Mouse (Mus musculus) granulocyte monocyte progenitor cell, adult 5-6 weeks (primary cell): Measurements from ENCODE around the gene H1f0. TPM values are rescaled to one million over a fixed set of nuclear protein-coding genes. Genes with fewer than 3 reads are reported as not detected.
A peak's percentile ranks its signal among the peaks of the same experiment; 100 is the strongest.
"Not testable (repeated sequence)": the region's sequence is repeated elsewhere in the genome, so short reads cannot be mapped to it uniquely, and the experiment has no call there.

Source experiments
- ATAC-seq: replicated peaks from 2 replicates; pipeline ENCODE4 v1.8.0; 2016; ENCODE audit warnings: mild to moderate bottlenecking, moderate TSS enrichment, inconsistent platforms; ENCODE audit not compliant: poor library complexity, severe bottlenecking
- total RNA-seq, 2 experiments: library from RNA; stranded (forward) in 1 of 2; stranded (reverse) in 1 of 2; fragments of 200-712, 200-1000 nt in 1 of 2; fragments of >200 nt in 1 of 2; fragmentation: Nextera tagmentation in 1 of 2; gene quantifications; 2 replicates each; pipeline ENCODE4 v1.2.3; 2014 to 2017

H1f0 gene
- total RNA-seq, 2 experiments from 2014 or later = 10.6 to 24.4 TPM

DNA sequence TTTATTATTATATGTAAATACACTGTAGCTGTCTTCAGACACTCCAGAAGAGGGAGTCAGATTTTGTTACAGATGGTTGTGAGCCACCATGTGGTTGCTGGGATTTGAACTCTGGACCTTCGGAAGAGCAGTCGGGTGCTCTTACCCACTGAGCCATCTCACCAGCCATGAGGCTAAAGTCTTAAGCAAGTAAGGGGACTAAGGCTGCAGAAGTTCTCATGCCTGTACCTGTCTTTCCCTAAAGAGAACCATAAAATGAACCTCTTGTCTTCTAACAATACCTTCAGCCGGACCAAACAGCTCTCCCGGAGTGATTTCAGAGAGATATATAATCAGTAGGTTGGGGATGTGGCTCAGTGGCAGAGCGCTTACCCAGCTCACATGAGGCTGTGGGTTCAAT, 3.7 kb downstream of the H1f0 start:
- not testable (repeated sequence) for ATAC-seq

DNA sequence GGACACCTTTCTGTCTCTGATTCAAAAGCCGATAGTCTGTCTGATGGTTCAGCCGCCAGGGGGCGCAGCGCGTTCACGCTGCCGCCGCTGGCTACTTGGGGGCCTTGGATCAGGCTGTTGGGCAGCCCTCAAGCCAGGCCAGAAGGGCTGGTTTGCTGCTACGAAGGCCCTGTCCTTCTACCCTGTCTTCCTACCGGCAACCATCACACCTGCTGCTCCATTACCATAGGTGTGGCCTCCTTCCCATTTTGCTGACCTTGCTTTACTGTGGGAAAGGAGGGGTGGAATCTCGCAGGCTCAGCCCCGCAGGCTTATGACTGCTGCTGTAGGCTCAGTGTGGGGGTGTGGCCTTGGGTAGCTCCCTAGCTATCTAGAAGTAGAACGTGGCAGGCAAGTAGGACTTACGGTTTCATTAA, 9.7 kb downstream of the H1f0 start:
- ATAC-seq = peak; percentile 20; the same call in 1 of the 2 replicates

DNA sequence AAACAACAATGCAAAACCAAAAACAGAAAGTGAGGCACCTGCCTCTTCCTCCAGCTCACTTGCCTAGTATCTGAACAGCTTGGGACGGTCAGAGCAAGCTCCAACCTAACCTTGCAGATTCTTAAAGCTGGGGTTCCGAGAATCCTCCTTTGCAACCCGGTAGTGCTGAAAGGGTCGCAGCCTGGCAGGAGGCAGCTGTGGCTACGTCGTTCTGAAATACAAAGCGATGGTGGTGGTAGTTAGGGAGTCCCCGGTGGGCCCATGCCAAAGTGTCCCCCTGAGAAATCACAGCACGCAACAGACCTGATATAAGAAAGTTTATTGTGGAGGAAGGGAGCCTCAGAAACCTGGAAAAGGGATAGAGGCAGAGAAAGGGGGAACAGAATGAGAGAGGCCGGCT, 10.1 kb downstream of the H1f0 start:
- ATAC-seq = no peak

DNA sequence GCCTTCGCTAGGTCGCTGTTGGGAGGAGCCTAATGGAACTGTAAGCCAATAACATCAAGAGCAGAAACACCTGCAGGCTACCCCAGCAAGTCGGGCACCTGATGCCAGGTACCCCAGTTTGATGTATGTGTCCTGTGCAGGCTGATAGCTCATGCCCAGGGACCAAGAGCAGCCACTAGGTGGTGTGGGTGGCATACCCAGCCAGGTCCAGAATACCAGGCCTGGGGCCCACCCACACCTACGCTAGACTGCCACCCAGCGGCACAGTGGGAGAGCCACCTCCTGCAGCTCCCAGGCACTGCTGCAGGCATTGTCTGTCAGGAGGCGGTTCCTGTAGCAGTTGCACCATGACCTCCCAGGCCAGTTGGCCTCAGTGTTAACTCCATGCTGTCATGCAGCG, 10.6 kb downstream of the H1f0 start:
- ATAC-seq = peak; percentile 89

DNA sequence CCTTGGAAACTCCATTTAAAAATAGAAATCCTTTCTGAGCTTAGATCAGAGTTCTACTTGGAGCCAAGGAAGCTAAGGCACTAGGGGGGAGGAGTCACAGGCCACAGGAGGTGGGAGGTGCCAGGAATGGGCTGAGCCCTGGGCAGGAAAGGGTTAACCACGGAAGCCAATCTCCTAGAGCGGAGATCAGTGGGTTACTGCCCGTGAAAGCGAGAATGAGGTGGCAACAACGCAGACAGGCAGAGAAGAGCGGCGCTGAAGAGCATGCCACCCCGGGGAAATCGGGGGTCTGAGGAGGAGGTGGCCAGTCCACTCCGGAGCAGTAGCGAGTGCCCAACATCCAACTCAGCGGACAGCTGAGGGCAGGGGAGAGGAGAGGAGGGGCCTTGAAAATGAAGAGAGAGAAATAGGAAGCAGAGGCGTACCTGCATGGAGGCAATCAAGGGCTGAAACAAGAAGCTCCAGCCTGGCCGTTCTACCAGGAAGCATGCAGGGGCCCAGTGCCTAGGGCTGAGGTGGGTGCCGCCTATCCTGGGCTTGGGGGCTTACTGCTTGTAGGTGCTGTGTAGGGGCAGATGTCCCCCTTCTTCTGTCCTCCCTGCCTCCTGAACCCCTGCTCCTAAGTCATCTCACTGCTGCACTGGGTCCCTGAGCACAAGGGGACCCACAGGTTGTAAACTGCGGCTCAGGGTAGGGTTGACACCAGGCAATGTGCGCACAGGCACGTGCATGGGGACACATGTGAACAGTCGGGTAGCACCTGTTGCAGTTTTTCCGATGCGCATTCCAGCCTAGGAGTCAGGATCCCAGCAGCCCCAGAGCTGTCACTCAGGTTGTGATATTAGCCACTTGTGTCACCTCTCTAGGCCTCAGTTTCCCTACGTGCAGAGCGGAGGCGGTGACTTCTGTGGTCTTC, 12.5 kb downstream of the H1f0 start:
- ATAC-seq = peak; percentile 23

DNA sequence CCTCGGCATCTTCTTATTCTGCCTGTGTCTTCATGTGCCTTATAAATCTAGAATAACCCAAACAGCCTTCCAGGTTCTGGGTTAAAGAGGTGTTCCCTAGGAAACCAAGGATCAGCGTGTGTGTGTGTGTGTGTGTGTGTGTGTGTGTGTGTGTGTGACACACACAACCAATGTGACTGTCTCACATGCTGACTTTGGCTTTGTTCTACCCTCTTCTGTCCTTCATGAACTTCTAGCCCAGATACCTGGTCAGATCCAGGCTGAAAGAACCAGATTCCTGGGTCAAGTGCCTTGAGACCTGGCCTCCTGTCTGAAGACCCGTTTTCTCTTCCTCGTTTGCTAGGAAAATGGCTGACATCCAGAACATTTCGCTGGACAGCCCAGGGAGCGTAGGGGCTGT, 13.3 kb downstream of the H1f0 start, which contains the start of gene Galr3:
Gene Galr3 (plus strand): TSS at position 301 of the 400 bp plus-strand sequence.
- no peak for ATAC-seq

DNA sequence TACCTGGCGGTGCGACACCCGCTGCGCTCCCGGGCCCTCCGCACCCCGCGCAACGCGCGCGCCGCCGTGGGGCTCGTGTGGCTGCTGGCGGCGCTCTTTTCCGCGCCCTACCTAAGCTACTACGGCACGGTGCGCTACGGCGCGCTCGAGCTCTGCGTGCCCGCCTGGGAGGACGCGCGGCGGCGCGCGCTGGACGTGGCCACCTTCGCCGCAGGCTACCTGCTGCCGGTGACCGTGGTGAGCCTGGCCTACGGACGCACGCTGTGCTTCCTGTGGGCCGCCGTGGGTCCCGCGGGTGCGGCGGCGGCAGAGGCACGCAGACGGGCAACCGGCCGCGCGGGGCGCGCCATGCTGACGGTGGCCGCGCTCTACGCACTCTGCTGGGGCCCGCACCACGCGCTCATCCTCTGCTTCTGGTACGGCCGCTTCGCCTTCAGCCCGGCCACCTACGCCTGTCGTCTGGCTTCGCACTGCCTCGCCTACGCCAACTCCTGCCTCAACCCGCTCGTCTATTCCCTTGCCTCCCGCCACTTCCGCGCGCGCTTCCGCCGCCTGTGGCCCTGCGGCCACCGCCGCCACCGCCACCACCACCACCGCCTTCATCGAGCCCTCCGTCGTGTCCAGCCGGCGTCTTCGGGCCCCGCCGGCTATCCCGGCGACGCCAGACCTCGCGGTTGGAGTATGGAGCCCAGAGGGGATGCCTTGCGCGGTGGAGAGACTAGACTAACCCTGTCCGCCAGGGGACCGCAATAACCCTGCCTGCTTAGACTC, 14.7 kb downstream of the H1f0 start:
- 0 out of 2 replicates have a peak, but pooled peaks have one; percentile 1 for ATAC-seq

DNA sequence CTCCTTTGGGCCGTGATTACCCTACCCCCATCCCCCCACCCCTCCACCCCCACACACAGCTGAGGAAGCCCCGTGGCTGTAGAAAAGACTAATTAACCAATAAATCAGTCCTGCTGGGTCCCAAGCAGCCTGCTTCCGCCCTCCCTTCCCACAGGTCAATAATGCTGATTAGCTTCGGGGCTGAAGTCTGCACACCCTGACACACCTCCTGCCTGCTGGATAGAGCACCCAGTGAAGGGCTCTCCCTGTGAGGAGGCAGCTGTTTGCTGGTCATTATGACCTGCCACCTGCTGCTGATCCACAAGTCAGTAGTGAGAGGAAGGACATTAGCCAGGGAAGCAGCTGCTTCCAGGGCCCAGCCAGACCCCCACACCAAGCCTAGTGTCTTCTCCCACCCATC, 16.6 kb downstream of the H1f0 start:
- ATAC-seq = no peak

DNA sequence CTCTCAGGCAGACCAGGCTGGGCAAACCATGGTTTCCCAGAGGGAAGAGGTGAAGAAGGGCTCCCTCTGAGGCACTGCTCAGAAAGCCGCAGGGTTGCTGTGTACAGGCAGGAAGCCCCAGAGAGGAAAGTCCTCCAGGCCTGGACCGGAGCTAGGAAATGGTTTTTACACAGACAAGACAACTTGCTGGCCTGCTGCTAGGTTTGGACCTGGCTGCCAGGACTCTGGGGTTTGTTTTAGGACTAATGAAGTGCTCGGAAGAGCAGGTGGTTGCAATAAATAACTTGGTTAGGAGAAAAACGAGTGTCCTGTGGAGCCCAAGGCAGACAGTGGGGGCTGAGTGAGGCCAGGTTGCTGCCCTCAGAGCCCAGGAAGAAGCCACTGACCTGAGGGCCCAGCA, 19.9 kb downstream of the H1f0 start:
- no peak for ATAC-seq

DNA sequence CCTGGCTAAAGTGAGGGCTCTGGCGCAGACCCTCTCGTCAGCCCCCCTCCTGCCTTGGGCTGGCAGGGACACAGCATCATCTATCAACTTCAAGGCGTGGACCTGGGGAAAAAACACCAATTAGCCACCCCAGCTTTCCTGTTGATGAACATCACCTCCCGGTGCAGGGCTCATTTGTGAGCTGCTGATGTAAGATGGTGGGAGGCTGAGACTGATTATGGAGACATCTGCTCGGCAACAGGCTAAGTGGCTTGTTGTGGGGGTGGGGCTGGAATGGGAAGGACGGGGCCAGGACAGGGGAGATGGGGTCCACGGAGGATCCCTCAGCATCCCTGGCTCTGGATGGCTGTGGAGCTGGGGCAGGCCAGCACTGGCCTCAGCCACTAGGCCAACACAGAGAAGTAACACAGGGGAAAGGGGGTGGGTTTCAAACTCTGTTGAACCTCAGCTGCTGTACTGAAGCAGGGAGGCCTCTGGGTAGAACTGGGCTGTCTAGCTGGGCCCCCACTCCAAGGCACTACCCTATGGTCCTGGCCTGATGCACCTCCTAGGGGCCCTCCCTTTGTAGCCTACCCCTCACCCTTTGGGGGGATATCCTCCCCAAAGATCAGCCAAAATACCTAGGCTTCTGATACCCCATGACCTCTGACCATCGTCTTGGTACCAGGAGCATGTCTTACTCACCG, 22.1 kb downstream of the H1f0 start:
- no peak for ATAC-seq

DNA sequence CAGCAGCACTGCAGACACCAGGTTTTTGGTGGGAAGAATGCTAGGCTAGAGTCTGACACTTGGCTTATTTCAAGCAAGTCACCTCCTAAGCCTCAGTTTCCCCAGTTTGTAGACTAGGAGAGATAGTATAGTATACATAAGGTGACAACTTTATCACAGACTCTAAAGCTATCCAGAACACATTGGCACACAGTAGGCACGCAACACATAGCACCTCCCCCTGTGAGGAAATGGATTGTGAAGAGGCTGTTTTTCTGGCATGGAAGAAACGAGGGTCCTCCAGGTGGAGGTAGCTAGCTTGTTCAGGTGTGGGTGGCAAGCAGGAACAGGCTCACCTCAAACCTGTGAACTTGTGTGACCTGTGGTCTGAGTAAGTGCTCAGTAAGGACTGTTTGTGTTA, 22.7 kb downstream of the H1f0 start:
- no peak for ATAC-seq

DNA sequence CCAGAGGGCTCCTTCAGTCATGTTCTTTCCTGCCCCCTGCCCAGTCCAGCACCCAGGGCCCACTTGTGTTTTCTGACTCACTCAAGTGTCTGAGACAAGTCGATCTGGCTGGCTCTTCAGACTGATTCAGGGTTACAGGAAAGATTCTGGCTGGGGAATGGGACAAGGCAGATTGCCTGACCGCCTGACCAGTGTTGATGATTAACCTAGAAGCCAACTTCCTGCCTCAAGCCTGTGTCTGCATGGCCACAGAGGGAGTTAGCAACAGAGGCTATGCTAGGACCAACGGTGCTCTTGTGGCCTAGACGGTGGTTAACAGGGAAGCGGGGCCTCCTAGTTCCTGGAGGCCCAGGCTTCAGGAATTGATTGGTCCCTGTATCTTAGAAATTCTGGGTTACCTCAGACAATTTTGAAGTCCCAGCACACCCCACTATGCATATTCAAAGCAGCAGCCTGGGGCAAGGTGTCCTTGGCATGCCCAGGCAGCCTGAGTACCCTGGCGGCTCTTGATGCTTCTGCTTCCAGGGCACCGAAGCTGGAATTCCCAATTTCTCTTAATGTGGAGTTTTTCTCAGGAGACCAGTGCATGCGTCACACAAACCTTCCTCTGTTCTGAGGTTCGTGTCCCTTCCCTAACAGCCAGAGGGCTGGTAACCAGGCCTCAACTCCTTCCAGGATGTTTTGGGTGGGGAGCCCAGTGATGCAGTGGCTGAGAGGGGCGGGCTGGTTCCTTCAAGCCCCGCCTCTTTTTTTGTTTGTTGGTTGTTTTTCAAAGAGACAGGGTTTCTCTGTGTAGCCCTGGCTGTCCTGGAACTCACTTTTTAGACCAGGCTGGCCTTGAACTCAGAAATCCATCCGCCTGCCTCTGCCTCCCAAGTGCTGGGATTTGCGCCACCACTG, 23.5 kb downstream of the H1f0 start:
- ATAC-seq = peak; percentile 57

DNA sequence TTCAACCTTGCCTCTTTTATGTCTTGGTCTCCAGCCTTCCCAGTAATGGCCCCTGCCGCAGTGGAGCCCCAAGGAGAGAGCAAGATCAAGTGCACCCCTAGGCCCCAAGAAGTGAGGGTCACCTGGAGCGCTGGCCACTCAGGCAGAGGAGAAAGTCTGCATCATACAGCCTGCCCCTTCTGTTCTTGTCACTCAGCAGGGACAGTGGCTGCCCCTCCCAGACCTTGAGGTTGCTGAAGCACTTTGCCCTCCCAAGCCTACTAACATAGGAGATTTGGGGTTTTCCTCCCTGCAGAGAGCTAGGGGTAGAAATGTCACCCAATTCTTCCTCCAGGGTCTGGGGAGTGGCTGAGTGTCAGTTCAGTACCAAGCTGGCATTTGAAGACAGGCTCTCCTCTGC, 24.1 kb downstream of the H1f0 start:
- ATAC-seq = no peak

DNA sequence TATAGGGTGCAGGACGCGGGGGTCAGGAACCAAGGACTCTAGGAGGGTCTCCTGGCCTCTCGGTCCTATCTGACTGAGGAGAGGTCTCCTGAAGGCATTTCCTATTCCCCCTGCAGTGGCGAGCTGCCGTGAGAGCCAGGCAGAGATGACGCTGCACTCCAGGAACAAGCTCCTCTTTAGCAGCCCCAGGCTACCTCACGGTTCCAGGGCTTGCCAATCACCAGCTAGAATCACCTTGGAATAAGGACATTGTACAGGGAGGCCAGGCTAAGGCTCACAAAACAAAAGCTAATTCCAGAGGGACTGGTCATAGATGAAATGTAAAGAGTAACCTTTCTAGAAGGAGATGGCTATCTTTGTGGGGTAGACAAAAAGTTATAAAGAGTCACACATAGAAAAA, 28.4 kb downstream of the H1f0 start:
- ATAC-seq = no peak

DNA sequence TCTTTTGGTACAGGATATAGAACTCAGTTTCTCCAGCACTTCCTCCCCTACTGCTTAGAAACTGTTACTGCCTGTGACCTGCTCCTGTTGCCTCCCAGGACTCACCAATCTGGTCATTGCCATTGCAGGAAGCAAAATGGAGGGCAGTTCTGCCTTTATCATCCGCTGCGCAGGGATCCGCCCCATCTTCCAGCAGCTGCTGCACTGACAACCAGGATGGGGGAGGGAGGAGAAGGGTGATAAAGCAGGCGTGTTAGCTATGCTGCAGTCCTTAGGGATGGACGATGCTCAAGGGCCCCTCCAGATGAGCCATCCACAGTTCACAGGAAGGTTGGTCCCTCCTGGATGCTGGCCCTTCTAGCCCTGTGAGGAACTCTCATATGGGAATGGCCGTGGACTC, 29.6 kb downstream of the H1f0 start:
- no peak for ATAC-seq

DNA sequence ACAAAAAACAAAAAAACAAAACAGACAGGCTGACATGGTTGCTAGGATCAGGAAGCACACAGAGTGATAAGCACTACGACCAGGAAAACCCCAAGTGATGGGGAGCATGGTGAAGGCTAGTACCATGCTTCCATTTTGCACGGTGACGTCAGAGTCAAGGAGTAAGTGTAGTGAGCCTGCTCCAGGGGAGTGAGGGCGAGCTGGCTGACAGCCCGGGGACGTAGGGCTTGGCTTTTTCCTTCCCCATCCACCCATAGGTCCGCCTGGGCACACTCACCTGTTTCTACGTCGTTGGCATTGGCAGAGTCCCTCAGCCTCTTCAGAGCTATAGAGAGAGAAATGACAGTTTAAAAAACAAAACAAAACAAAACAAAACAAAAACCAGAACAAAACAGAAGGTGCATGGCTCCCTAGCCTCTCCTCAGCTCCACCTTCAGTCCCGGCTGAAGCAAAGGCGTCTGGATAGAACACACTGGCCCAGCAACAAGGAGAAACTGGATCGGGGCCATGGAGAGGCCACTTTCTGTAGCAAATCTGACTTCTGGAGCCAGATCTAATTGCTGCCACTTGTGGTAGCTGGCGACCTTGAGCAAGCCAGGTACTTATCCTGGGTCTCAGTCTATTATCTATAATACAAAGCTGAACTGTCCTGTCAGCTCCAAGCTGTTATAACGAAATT, 32.8 kb downstream of the H1f0 start:
- ATAC-seq = no peak

DNA sequence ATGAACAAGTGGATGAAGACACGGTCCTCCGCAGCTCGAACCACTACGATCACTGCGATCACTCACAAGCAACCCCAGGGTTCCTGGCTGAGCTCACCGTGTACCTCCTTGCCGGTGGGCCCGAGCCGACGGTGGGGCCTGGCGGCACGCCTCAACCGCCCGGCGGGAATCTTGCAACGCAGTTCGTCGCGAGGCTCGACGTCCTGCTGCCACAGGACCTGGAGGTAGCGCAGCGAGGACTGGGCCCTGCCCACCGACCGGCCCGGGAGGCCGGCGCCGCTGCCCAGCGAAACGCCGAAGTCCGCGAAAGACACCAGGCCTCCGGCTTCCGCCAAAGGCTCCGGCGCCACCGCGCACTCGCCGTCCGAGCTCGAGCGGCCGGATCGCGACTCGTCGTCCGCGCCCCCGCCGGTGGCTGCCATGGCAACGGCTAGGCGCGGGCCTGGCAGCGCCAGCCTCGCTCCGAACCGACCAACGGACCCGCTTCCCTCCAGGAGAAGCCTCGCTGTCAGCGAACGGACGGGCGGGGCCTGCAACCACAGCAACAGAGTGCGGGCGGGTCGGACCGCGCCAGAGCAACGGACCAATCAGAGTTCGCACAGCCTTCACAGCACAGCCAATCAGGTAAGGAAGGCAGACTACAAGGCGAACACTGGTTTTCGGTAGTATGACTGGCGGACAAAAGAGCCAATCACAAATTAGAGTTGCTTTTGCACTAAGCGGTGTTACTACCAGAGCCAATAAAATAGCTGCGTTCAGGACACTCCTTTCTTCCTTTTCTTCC, 34.3 kb downstream of the H1f0 start, which contains the start of gene Ankrd54:
Gene Ankrd54 (minus strand): TSS at position 518 of the 784 bp plus-strand sequence.
- ATAC-seq = peak; percentile 98

DNA sequence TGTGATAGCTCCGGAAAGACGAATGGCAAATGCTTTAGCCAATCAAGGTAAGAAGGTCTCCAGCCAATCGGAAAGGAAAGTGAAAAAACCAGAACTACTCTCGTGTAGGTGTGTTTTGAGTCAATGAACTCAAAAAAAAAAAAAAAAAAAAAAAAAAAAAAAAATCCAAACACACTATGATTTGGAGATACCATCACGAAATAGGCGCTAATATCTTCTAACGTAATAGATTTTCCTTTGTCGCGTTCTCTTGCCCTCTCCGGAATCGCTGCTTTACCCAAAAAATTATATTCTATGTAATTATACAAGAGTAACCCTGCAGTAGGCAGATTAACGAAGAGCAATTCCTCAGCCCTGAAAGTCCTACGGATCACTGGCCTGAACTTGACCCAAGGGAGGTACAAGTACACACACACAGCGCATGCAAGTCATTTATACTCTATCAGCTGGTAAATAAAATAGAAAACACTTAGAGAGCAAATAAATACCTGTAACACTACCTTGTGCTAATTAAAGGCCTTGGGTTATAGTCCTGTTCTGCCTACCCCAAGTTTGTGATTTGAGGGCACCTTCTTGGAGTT, 35.0 kb downstream of the H1f0 start:
- ATAC-seq = no peak
